Mouse (Mus musculus): ENCODE measurements around the gene Rgr. TPM values are rescaled to one million over a fixed set of nuclear protein-coding genes. Genes with fewer than 3 reads are reported as not detected.
A peak's percentile ranks its signal among the peaks of the same experiment; 100 is the strongest.
"Not testable (repeated sequence)": the region's sequence is repeated elsewhere in the genome, so short reads cannot be mapped to it uniquely, and the experiment has no call there.

Gene Rgr
- polyA plus RNA-seq, 1 experiment: not detected

DNA sequence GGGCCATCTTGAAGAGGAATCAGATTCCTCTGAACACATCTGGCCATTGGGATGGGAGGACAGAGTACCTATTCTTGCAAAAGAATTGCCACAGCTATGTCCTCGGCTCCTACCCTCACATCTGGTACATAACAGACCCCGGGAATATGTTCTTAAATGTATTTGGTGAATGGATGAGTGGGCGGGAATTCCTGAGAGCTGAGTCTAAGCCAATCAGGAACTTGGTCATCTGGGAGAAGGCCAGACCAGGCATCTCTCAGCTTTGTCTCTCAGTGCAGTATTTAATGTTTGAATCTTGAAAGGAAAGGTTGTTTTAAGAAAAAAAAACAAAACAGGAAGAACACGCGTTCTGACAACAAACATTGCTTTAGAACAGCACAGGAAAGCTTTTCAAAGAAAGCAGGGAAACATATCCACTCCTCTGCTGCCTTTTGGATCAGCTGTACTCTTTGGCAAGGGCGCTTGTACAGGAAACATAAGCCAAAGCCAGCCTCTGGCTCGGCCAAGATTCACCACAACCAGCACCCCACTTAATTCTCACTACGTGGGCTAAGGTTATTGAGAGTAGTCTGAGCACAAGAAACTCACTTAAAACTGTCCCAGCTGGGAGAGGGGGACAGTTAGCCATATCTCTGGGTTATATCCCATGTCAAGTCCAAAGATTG is 45.2 kb downstream of the Rgr start:
- H3K36me3 ChIP-seq (ENCODE audit: control insufficient read depth, insufficient read depth, low read length): no peaks in the 10 kb centered on the region
- no peak for DNase-seq
- 68% methylated on average over 8 of the region's 8 CpGs for WGBS

DNA sequence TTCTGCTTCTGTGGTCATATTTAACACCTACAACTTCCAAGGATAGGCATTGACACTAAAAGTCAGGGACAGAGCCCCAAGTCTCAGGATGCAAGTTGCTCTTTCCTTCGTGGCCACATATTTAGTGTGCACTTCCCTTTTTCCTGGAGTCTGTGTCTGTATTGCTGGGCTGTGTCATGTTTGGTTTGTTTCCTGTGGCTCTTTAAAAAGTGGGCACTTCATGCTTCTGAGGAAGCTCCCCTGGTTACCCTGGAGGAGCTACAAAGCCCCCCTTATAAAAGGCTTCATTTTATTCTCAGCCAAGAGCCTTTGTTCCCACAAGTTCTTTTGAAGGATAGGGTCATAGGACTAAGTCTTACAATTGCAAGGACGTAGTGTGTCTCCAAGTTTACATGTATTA is 45.9 kb downstream of the Rgr start:
- Histone ChIP-seq H3K27me3 (replicated peaks; ENCODE audit: control insufficient read depth, insufficient read depth, low read length) (no peaks in the 10 kb centered on the region), H3K4me3 (ENCODE audit: insufficient read depth, low read depth, low read length) (no peak overlapping the region), H3K36me3 (ENCODE audit: control insufficient read depth, insufficient read depth, low read length) (no peaks in the 10 kb centered on the region), H3K4me1 (ENCODE audit: control insufficient read depth, insufficient read depth, low read length) (no peaks in the 10 kb centered on the region), H3K27ac (ENCODE audit: insufficient read depth, low read depth, low read length) (no peak overlapping the region)
- no peak for DNase-seq
- TF ChIP-seq CTCF (conservative IDR thresholded peaks at IDR 0.05; ENCODE audit: insufficient read depth, insufficient read length, low read depth, low read length) (no peak), POLR2A (IDR thresholded peaks at IDR 0.05; ENCODE audit: low read depth, low read length) (no peak)
- 75% methylated on average over 2 of the region's 2 CpGs for WGBS

More for the DNA sequence above, 45.2 kb downstream of the Rgr start:
- no peaks in the 10 kb centered on the region for H3K27me3 ChIP-seq (replicated peaks; ENCODE audit: control insufficient read depth, insufficient read depth, low read length)
- no peak overlapping the region for H3K27ac ChIP-seq (ENCODE audit: insufficient read depth, low read depth, low read length)
- H3K4me3 ChIP-seq (ENCODE audit: insufficient read depth, low read depth, low read length): no peak overlapping the region
- H3K4me1 ChIP-seq (ENCODE audit: control insufficient read depth, insufficient read depth, low read length): no peaks in the 10 kb centered on the region
- TF ChIP-seq POLR2A (IDR thresholded peaks at IDR 0.05; ENCODE audit: low read depth, low read length) (no peak), CTCF (conservative IDR thresholded peaks at IDR 0.05; ENCODE audit: insufficient read depth, insufficient read length, low read depth, low read length) (no peak)

DNA sequence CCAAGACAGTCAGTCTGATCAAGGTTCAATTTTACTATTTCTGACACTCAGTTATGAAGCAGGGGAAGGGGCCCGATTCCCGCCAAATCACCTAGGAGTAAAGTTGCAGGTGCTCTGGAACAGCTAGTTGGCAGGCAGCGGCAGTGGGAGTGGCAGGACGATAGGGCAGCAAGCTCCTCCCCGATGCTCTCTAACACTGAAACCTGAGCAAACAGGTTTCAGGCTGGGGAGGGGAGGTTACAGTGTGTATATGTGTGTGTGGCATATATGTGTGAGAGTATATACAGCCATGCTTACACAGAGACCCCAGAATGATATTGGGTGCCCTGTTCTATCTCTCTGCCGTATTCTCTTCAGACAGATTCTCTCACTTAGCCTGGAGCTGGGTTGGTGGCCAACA is 48.0 kb downstream of the Rgr start:
- not testable (repeated sequence) for H3K27ac ChIP-seq (ENCODE audit: insufficient read depth, low read depth, low read length); H3K4me3 ChIP-seq (ENCODE audit: insufficient read depth, low read depth, low read length); H3K27me3 ChIP-seq (replicated peaks; ENCODE audit: control insufficient read depth, insufficient read depth, low read length); H3K4me1 ChIP-seq (ENCODE audit: control insufficient read depth, insufficient read depth, low read length); H3K36me3 ChIP-seq (ENCODE audit: control insufficient read depth, insufficient read depth, low read length)
- WGBS: 75% methylated on average over 6 of the region's 6 CpGs
- DNase-seq: peak; percentile 19

DNA sequence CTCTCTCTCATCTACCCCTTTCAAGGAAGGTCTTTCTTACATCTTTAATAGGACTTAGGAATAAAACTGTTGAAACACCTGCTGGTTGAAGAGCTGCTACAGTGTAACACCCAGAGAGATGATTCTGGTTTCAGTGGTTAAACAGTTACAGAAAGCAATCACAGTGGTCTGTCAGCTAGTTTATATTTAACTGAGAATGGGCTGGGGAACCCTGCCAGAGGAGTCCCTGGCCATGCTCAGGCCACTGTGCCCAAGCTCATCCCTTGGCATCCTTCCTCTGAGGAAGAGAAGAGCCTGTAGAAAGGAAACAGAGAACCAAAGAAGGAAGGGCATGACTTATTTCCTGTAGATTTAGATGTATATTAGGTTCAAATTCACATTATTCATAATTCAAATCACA is 59.0 kb downstream of the Rgr start:
- Histone ChIP-seq H3K36me3 (ENCODE audit: control insufficient read depth, insufficient read depth, low read length) (no peaks in the 10 kb centered on the region), H3K4me3 (ENCODE audit: insufficient read depth, low read depth, low read length) (no peak overlapping the region), H3K27me3 (replicated peaks; ENCODE audit: control insufficient read depth, insufficient read depth, low read length) (no peaks in the 10 kb centered on the region), H3K4me1 (ENCODE audit: control insufficient read depth, insufficient read depth, low read length) (no peaks in the 10 kb centered on the region), H3K27ac (ENCODE audit: insufficient read depth, low read depth, low read length) (no peak overlapping the region)
- TF ChIP-seq CTCF (conservative IDR thresholded peaks at IDR 0.05; ENCODE audit: insufficient read depth, insufficient read length, low read depth, low read length) (no peak), POLR2A (IDR thresholded peaks at IDR 0.05; ENCODE audit: low read depth, low read length) (no peak)
- peak; percentile 93 for DNase-seq

DNA sequence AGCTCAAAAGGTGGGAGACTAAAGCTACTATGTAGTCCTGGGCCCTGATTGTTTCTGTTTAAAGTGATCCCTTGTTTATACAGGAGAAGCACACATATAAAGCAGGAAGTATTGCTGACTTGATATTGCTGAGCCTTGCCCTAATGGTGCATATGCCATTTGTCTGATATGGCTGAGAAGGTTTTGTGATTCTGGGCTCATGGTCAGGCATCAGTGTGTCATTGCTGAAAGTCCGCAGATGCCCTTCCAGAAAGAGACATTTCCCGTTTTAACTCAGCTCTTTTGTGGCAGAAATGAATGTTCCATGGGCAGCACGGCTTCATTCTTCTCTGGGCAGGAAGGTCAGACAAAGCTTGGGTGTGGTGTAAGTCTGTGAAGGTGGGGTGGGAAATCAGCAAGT is 63.1 kb downstream of the Rgr start:
- no peak for TF ChIP-seq CTCF (conservative IDR thresholded peaks at IDR 0.05; ENCODE audit: insufficient read depth, insufficient read length, low read depth, low read length)
- no peak for TF ChIP-seq POLR2A (IDR thresholded peaks at IDR 0.05; ENCODE audit: low read depth, low read length)
- no peaks in the 10 kb centered on the region for H3K36me3 ChIP-seq (ENCODE audit: control insufficient read depth, insufficient read depth, low read length)
- H3K4me1 ChIP-seq (ENCODE audit: control insufficient read depth, insufficient read depth, low read length): no peaks in the 10 kb centered on the region
- no peak for DNase-seq
- WGBS: 75% methylated on average over 3 of the region's 3 CpGs
- no peaks in the 10 kb centered on the region for H3K27me3 ChIP-seq (replicated peaks; ENCODE audit: control insufficient read depth, insufficient read depth, low read length)
- H3K4me3 ChIP-seq (ENCODE audit: insufficient read depth, low read depth, low read length): no peak overlapping the region
- H3K27ac ChIP-seq (ENCODE audit: insufficient read depth, low read depth, low read length): no peak overlapping the region

Other genes with a start within 250 kb of the Rgr start
- gene Ccser2, start 80.2 kb downstream of the Rgr start, polyA plus RNA-seq (2012; rRNA removed): 74.9 and 75.0 TPM in 2 replicates
- 0.04 and 0.08 TPM in 2 replicates for gene Lrit1, start 5.9 kb upstream of the Rgr start, polyA plus RNA-seq (2012; rRNA removed)
- 0.03 TPM in 2 replicates for gene Lrit2, start 19.0 kb upstream of the Rgr start, polyA plus RNA-seq (2012; rRNA removed)
- gene Cdhr1, start 49.4 kb upstream of the Rgr start, polyA plus RNA-seq (2012; rRNA removed): 0.14 TPM in 1 of 2 replicates, not detected in the other
- gene 2610528A11Rik, start 65.1 kb upstream of the Rgr start, polyA plus RNA-seq (2012; rRNA removed): 0.38 and 0.72 TPM in 2 replicates
- 322 and 327 TPM in 2 replicates for gene Ghitm, start 86.3 kb upstream of the Rgr start, polyA plus RNA-seq (2012; rRNA removed)

Measured in kidney, adult 2 months (tissue).